Mouse (Mus musculus): ENCODE results near the gene 6430531B16Rik. TPM values are rescaled to one million over a fixed set of nuclear protein-coding genes. Genes with fewer than 3 reads are reported as not detected.
A peak's percentile ranks its signal among the peaks of the same experiment; 100 is the strongest.

The 6430531B16Rik gene
- polyA plus RNA-seq, 1 experiment from 2014 or later = 0.71 TPM

MicroRNAs encoded within 50 kb of the gene (microRNA counts, 519-probe panel; counts per million panel counts)
- microRNA mmu-miR-202-3p (not detected), microRNA mmu-miR-202-5p (1,590 counts per million, percentile 7 among the panel's probes with 10 or more counts)

Small RNA genes lying within 50 kb of the gene (microRNA-seq; reads per million reads assigned to microRNA genes)
- gene Mir202 (0.44 reads per million), gene Mir7062 (not detected), gene mmu-mir-7686 (not detected)

Other genes starting within 250 kb of the 6430531B16Rik start
- 23.9 and 29.2 TPM in 2 replicates for gene Adgra1, start 144.6 kb downstream of the 6430531B16Rik start, polyA plus RNA-seq (2015; fragmentation: Nextera tagmentation; extraction: Ambion mirVana)
- gene Kndc1, start 84.1 kb downstream of the 6430531B16Rik start, polyA plus RNA-seq (2015; fragmentation: Nextera tagmentation; extraction: Ambion mirVana) = 5.8 and 6.0 TPM in 2 replicates
- gene Utf1, start 35.0 kb downstream of the 6430531B16Rik start, polyA plus RNA-seq (2015; fragmentation: Nextera tagmentation; extraction: Ambion mirVana) = not detected in 2 replicates
- 3.3 and 3.4 TPM in 2 replicates for gene Adam8, start 13.8 kb upstream of the 6430531B16Rik start, polyA plus RNA-seq (2015; fragmentation: Nextera tagmentation; extraction: Ambion mirVana)
- gene Zfp511, start 57.6 kb upstream of the 6430531B16Rik start, polyA plus RNA-seq (2015; fragmentation: Nextera tagmentation; extraction: Ambion mirVana) = 50.7 and 55.5 TPM in 2 replicates
- gene Tubgcp2, start 57.9 kb upstream of the 6430531B16Rik start, polyA plus RNA-seq (2015; fragmentation: Nextera tagmentation; extraction: Ambion mirVana) = 51.4 and 51.7 TPM in 2 replicates
- gene Msx3, start 70.3 kb upstream of the 6430531B16Rik start, polyA plus RNA-seq (2015; fragmentation: Nextera tagmentation; extraction: Ambion mirVana) = 18.1 and 23.3 TPM in 2 replicates
- gene Caly, start 103.8 kb upstream of the 6430531B16Rik start, polyA plus RNA-seq (2015; fragmentation: Nextera tagmentation; extraction: Ambion mirVana) = 95.9 and 99.9 TPM in 2 replicates
- gene Prap1, start 114.6 kb upstream of the 6430531B16Rik start, polyA plus RNA-seq (2015; fragmentation: Nextera tagmentation; extraction: Ambion mirVana) = not detected in 2 replicates
- gene Fuom, start 123.7 kb upstream of the 6430531B16Rik start, polyA plus RNA-seq (2015; fragmentation: Nextera tagmentation; extraction: Ambion mirVana) = 24.8 and 33.0 TPM in 2 replicates
- gene Paox, start 137.0 kb upstream of the 6430531B16Rik start, polyA plus RNA-seq (2015; fragmentation: Nextera tagmentation; extraction: Ambion mirVana) = 9.7 and 11.4 TPM in 2 replicates
- gene Echs1, start 137.7 kb upstream of the 6430531B16Rik start, polyA plus RNA-seq (2015; fragmentation: Nextera tagmentation; extraction: Ambion mirVana) = 125 and 132 TPM in 2 replicates
- 28.2 and 31.7 TPM in 2 replicates for gene Mtg1, start 158.8 kb upstream of the 6430531B16Rik start, polyA plus RNA-seq (2015; fragmentation: Nextera tagmentation; extraction: Ambion mirVana)
- gene Sprn, start 176.1 kb upstream of the 6430531B16Rik start, polyA plus RNA-seq (2015; fragmentation: Nextera tagmentation; extraction: Ambion mirVana) = 9.4 and 13.1 TPM in 2 replicates
- gene Olfr522, start 186.0 kb upstream of the 6430531B16Rik start, polyA plus RNA-seq (2015; fragmentation: Nextera tagmentation; extraction: Ambion mirVana) = not detected in 2 replicates
- not detected in 2 replicates for gene Olfr523, start 194.5 kb upstream of the 6430531B16Rik start, polyA plus RNA-seq (2015; fragmentation: Nextera tagmentation; extraction: Ambion mirVana)
- not detected in 2 replicates for gene Olfr524, start 227.2 kb upstream of the 6430531B16Rik start, polyA plus RNA-seq (2015; fragmentation: Nextera tagmentation; extraction: Ambion mirVana)
- gene Cd163l1, start 239.5 kb upstream of the 6430531B16Rik start, polyA plus RNA-seq (2015; fragmentation: Nextera tagmentation; extraction: Ambion mirVana) = not detected in 2 replicates